Mouse (Mus musculus): ENCODE results near the gene Nhlrc4. TPM values are rescaled to one million over a fixed set of nuclear protein-coding genes. Genes with fewer than 3 reads are reported as not detected.

Nhlrc4 gene
- polyA plus RNA-seq, 1 experiment: 0.56 TPM

GRCm38 (mm10) chr17:25946349-25946748 lies 1.6 kb upstream of the Nhlrc4 start:
- TF ChIP-seq POLR2A (IDR thresholded peaks at IDR 0.05; ENCODE audit: borderline replicate concordance, extremely low read depth, insufficient read depth, insufficient read length, poor library complexity, severe bottlenecking) (no peak), CTCF (IDR thresholded peaks at IDR 0.05; ENCODE audit: borderline replicate concordance, extremely low read depth, insufficient read depth, insufficient read length) (no peak)
- no peak for DNase-seq (ENCODE audit: low read depth)

GRCm38 (mm10) chr17:25945517-25946155 lies 875 bp upstream of the Nhlrc4 start:
- TF ChIP-seq CTCF (IDR thresholded peaks at IDR 0.05; ENCODE audit: borderline replicate concordance, extremely low read depth, insufficient read depth, insufficient read length) (no peak), POLR2A (IDR thresholded peaks at IDR 0.05; ENCODE audit: borderline replicate concordance, extremely low read depth, insufficient read depth, insufficient read length, poor library complexity, severe bottlenecking) (no peak)
- DNase-seq (ENCODE audit: low read depth): no peak

GRCm38 (mm10) chr17:25943769-25944168 lies 992 bp downstream of the Nhlrc4 start:
- TF ChIP-seq CTCF (IDR thresholded peaks at IDR 0.05; ENCODE audit: borderline replicate concordance, extremely low read depth, insufficient read depth, insufficient read length): no peak
- no peak for TF ChIP-seq POLR2A (IDR thresholded peaks at IDR 0.05; ENCODE audit: borderline replicate concordance, extremely low read depth, insufficient read depth, insufficient read length, poor library complexity, severe bottlenecking)
- DNase-seq (ENCODE audit: low read depth): no peak

GRCm38 (mm10) chr17:25943221-25943620 lies 1.5 kb downstream of the Nhlrc4 start:
- no peak for DNase-seq (ENCODE audit: low read depth)
- no peak for TF ChIP-seq POLR2A (IDR thresholded peaks at IDR 0.05; ENCODE audit: borderline replicate concordance, extremely low read depth, insufficient read depth, insufficient read length, poor library complexity, severe bottlenecking)
- TF ChIP-seq CTCF (IDR thresholded peaks at IDR 0.05; ENCODE audit: borderline replicate concordance, extremely low read depth, insufficient read depth, insufficient read length): no peak

GRCm38 (mm10) chr17:25942597-25943151 lies 2.1 kb downstream of the Nhlrc4 start:
- no peak for DNase-seq (ENCODE audit: low read depth)

GRCm38 (mm10) chr17:25941511-25942241 lies 3.1 kb downstream of the Nhlrc4 start:
- TF ChIP-seq CTCF (IDR thresholded peaks at IDR 0.05; ENCODE audit: borderline replicate concordance, extremely low read depth, insufficient read depth, insufficient read length) (no peak), POLR2A (IDR thresholded peaks at IDR 0.05; ENCODE audit: borderline replicate concordance, extremely low read depth, insufficient read depth, insufficient read length, poor library complexity, severe bottlenecking) (peak; percentile 82)

More at GRCm38 (mm10) chr17:25942597-25943151, 2.1 kb downstream of the Nhlrc4 start:
- TF ChIP-seq POLR2A (IDR thresholded peaks at IDR 0.05; ENCODE audit: borderline replicate concordance, extremely low read depth, insufficient read depth, insufficient read length, poor library complexity, severe bottlenecking) (no peak), CTCF (IDR thresholded peaks at IDR 0.05; ENCODE audit: borderline replicate concordance, extremely low read depth, insufficient read depth, insufficient read length) (no peak)

GRCm38 (mm10) chr17:25934526-25934925 lies 10.2 kb downstream of the Nhlrc4 start:
- TF ChIP-seq CTCF (IDR thresholded peaks at IDR 0.05; ENCODE audit: borderline replicate concordance, extremely low read depth, insufficient read depth, insufficient read length) (no peak), POLR2A (IDR thresholded peaks at IDR 0.05; ENCODE audit: borderline replicate concordance, extremely low read depth, insufficient read depth, insufficient read length, poor library complexity, severe bottlenecking) (no peak)
- no peak for DNase-seq (ENCODE audit: low read depth)

More at GRCm38 (mm10) chr17:25941511-25942241, 3.1 kb downstream of the Nhlrc4 start:
- DNase-seq (ENCODE audit: low read depth): peak; percentile 90

- no peak for DNase-seq (ENCODE audit: low read depth)
- TF ChIP-seq POLR2A (IDR thresholded peaks at IDR 0.05; ENCODE audit: borderline replicate concordance, extremely low read depth, insufficient read depth, insufficient read length, poor library complexity, severe bottlenecking) (no peak), CTCF (IDR thresholded peaks at IDR 0.05; ENCODE audit: borderline replicate concordance, extremely low read depth, insufficient read depth, insufficient read length) (no peak)
These were observed 19.4 kb downstream of the Nhlrc4 start for GRCm38 (mm10) chr17:25925348-25925747.

- no peak for TF ChIP-seq CTCF (IDR thresholded peaks at IDR 0.05; ENCODE audit: borderline replicate concordance, extremely low read depth, insufficient read depth, insufficient read length)
- TF ChIP-seq POLR2A (IDR thresholded peaks at IDR 0.05; ENCODE audit: borderline replicate concordance, extremely low read depth, insufficient read depth, insufficient read length, poor library complexity, severe bottlenecking): no peak
These were observed 22.6 kb downstream of the Nhlrc4 start for GRCm38 (mm10) chr17:25922120-25922519.

GRCm38 (mm10) chr17:25919786-25920642 lies 24.7 kb downstream of the Nhlrc4 start:
- TF ChIP-seq POLR2A (IDR thresholded peaks at IDR 0.05; ENCODE audit: borderline replicate concordance, extremely low read depth, insufficient read depth, insufficient read length, poor library complexity, severe bottlenecking) (peak; percentile 36; the same call in 1 of the 2 replicates), CTCF (IDR thresholded peaks at IDR 0.05; ENCODE audit: borderline replicate concordance, extremely low read depth, insufficient read depth, insufficient read length) (no peak)

More at GRCm38 (mm10) chr17:25922120-25922519, 22.6 kb downstream of the Nhlrc4 start:
- DNase-seq (ENCODE audit: low read depth): no peak

More at GRCm38 (mm10) chr17:25919786-25920642, 24.7 kb downstream of the Nhlrc4 start:
- peak; percentile 100 for DNase-seq (ENCODE audit: low read depth)

Measured in brain, embryonic 14.5 days (tissue).